Comparison of ENCODE assay signal across 32 mouse cellular contexts in the genomic region with DNA sequence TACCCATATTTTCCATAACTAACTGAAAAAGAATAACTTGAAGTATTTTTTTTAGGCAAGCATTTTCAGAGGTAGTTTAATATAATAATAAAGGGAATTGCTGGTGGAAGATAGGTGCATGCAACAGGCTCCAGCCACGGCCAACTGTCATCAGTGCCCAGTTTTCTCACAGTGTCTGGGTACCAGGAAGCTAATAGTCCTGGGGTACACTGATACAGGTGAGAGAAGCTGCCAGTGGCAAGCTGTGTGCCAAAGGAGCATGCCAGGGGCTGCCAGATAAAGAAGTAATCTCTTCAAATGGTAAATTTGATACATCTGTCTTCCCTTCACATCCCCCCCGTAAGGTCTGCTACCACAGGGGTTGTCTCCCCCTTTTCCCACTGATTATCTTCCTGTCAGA.
"Had no signal": no experiment of that assay in that cellular context is flagged by ENCODE, and none has a peak within 500 bp of the region (broad histone marks: within the 10 kb centered on the region; RNA-seq: fewer than 3 reads in every experiment).

No protein-coding gene starts in this region.

- H3K4me2 ChIP-seq: limb, embryonic 12.5 days; limb, embryonic 13.5 days; limb, embryonic 15.5 days; liver, embryonic 11.5 days; liver, embryonic 12.5 days; liver, embryonic 13.5 days; liver, embryonic 15.5 days; lung, embryonic 14.5 days; lung, embryonic 15.5 days; midbrain, embryonic 11.5 days; midbrain, embryonic 12.5 days; midbrain, embryonic 13.5 days; midbrain, embryonic 15.5 days; neural tube, embryonic 12.5 days had no signal

- H3K9ac ChIP-seq: limb, embryonic 12.5 days; limb, embryonic 13.5 days; limb, embryonic 15.5 days; liver, embryonic 12.5 days; liver, embryonic 13.5 days; liver, embryonic 14.5 days; liver, embryonic 15.5 days; liver, postnatal 0 days; lung, embryonic 14.5 days; lung, embryonic 15.5 days; midbrain, embryonic 12.5 days; midbrain, embryonic 13.5 days; midbrain, embryonic 15.5 days; neural tube, embryonic 12.5 days had no signal

- H3K9me3 ChIP-seq: limb, embryonic 10.5 days; limb, embryonic 12.5 days; limb, embryonic 13.5 days; limb, embryonic 15.5 days; liver, embryonic 12.5 days; liver, embryonic 13.5 days; liver, embryonic 15.5 days; lung, embryonic 15.5 days; megakaryocyte, embryonic 14.5 days; midbrain, embryonic 10.5 days; midbrain, embryonic 12.5 days; midbrain, embryonic 13.5 days; midbrain, embryonic 15.5 days; neural tube, embryonic 12.5 days had no signal

- H3K36me3 ChIP-seq: limb, embryonic 10.5 days; limb, embryonic 12.5 days; limb, embryonic 13.5 days; limb, embryonic 15.5 days; liver, embryonic 12.5 days; liver, embryonic 13.5 days; liver, embryonic 15.5 days; lung, embryonic 15.5 days; midbrain, embryonic 10.5 days; midbrain, embryonic 12.5 days; midbrain, embryonic 13.5 days; midbrain, embryonic 15.5 days; neural tube, embryonic 12.5 days had no signal

- ATAC-seq: liver, embryonic 12.5 days; liver, postnatal 0 days; lung, postnatal 0 days; midbrain, embryonic 13.5 days; midbrain, embryonic 15.5 days; midbrain, embryonic 16.5 days had no signal

- H3K27me3 ChIP-seq: limb, embryonic 12.5 days; limb, embryonic 13.5 days; limb, embryonic 15.5 days; liver, embryonic 12.5 days; liver, embryonic 13.5 days; liver, embryonic 15.5 days; lung, embryonic 15.5 days; midbrain, embryonic 12.5 days; midbrain, embryonic 13.5 days; midbrain, embryonic 15.5 days; neural tube, embryonic 12.5 days had no signal

- H3K4me1 ChIP-seq: liver, embryonic 12.5 days; liver, embryonic 13.5 days; liver, embryonic 15.5 days; midbrain, embryonic 10.5 days; midbrain, embryonic 12.5 days; neural tube, embryonic 12.5 days had no signal

- H3K27ac ChIP-seq: left cerebral cortex, adult 2 months; limb, embryonic 10.5 days; limb, embryonic 12.5 days; limb, embryonic 13.5 days; limb, embryonic 15.5 days; liver, embryonic 12.5 days; liver, embryonic 13.5 days; liver, embryonic 14.5 days; liver, embryonic 15.5 days; lung, embryonic 15.5 days; macrophage; midbrain, embryonic 10.5 days; midbrain, embryonic 12.5 days; midbrain, embryonic 13.5 days; midbrain, embryonic 15.5 days; neural tube, embryonic 12.5 days had no signal

- H3K4me3 ChIP-seq: left cerebral cortex, adult 2 months; limb, embryonic 10.5 days; limb, embryonic 12.5 days; limb, embryonic 13.5 days; limb, embryonic 15.5 days; liver, embryonic 12.5 days; liver, embryonic 13.5 days; liver, embryonic 15.5 days; lung, embryonic 15.5 days; megakaryocyte, embryonic 14.5 days; midbrain, embryonic 10.5 days; midbrain, embryonic 12.5 days; midbrain, embryonic 13.5 days; midbrain, embryonic 15.5 days; myocyte; neural tube, embryonic 12.5 days had no signal

- DNase-seq: left cerebral cortex, postnatal 4 days; liver; liver, embryonic 13.5 days; liver, postnatal 0 days; lung, adult 18-20 months; lung, adult 2 months; lung, embryonic 14.5 days; lung, postnatal 10 days; lung, postnatal 14 days; lung, postnatal 36 days; lung, postnatal 4 days had no signal
